Mouse (Mus musculus): ENCODE measurements around the gene Mfsd9. TPM values are rescaled to one million over a fixed set of nuclear protein-coding genes. Genes with fewer than 3 reads are reported as not detected.

The Mfsd9 gene
- total and polyA plus RNA-seq, 3 experiments = not detected

DNA sequence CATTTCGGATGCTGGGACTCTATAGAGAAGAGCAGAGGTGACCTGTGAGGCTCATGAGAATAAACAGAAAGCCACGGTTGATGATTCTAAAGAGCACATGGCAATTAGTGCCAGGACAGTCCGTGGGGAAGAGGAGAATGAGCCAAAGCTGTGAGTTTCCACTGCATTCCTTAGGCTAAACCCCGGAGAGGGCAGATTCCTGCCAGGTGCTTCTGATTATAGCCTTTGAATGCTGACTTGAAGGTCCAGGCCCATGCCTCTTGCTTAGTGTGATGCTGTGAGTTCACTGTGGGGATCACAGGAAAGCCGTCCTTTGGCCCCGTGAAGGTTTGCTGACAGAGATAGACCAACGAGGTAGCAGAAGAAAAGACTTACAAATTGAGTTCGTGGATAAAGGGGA lies 34.4 kb upstream of the Mfsd9 start:
- in situ Hi-C loops (cut with MboI; ENCODE audit: low pct_ligation_motif_present, low pct_unique_long_range_greater_than_20kb, low sequenced_read_pairs) (no loop called here), dilution Hi-C loops (cut with MboI; ENCODE audit: extremely low pct_ligation_motif_present, extremely low pct_unique_long_range_greater_than_20kb, low sequenced_read_pairs) (no loop called here)
- Histone ChIP-seq H3K4me3 (replicated peaks in 1 of 3; ENCODE audit: low read depth in 2 of 3, low read length in 2 of 3, poor library complexity in 1 of 3) (no peak overlapping the region), H3K36me3 (replicated peaks in 1 of 2; ENCODE audit: control insufficient read depth in 1 of 2, insufficient read depth in 1 of 2, low read length in 1 of 2) (no peaks in the 10 kb centered on the region), H3K27me3 (replicated peaks) (no peaks in the 10 kb centered on the region), H3K79me2 (replicated peaks; ENCODE audit: control insufficient read depth, extremely low read depth, insufficient read depth, poor library complexity, severe bottlenecking) (no peaks in the 10 kb centered on the region), H3K27ac (ENCODE audit: insufficient read depth, low read depth) (no peak overlapping the region), H3K9ac (ENCODE audit: insufficient read depth, low read depth) (no peak overlapping the region), H3K4me1 (ENCODE audit: control insufficient read depth in 1 of 2, insufficient read depth in 2 of 2) (no peaks in the 10 kb centered on the region), H3K4me2 (ENCODE audit: insufficient read depth, low read depth, poor library complexity, severe bottlenecking) (no peak overlapping the region), H3K9me3 (replicated peaks; ENCODE audit: low read length) (peaks cover 72% of the 10 kb centered on the region)
- TF ChIP-seq RCOR1 (conservative IDR thresholded peaks at IDR 0.05; ENCODE audit: low read depth, low read length) (no peak), RAD21 (IDR thresholded peaks at IDR 0.05; ENCODE audit: low read depth, low read length) (no peak), HCFC1 (IDR thresholded peaks at IDR 0.05; ENCODE audit: low read depth, low read length) (no peak), MAZ (IDR thresholded peaks at IDR 0.05; ENCODE audit: low read depth, low read length) (no peak), EP300 (IDR thresholded peaks at IDR 0.05; ENCODE audit: low read length) (no peak), ZMIZ1 (IDR thresholded peaks at IDR 0.05; ENCODE audit: low read depth, low read length) (no peak), BHLHE40 (IDR thresholded peaks at IDR 0.05; ENCODE audit: low read depth, low read length) (no peak)
- DNase-seq (ENCODE audit: extremely low read depth) = no peak

DNA sequence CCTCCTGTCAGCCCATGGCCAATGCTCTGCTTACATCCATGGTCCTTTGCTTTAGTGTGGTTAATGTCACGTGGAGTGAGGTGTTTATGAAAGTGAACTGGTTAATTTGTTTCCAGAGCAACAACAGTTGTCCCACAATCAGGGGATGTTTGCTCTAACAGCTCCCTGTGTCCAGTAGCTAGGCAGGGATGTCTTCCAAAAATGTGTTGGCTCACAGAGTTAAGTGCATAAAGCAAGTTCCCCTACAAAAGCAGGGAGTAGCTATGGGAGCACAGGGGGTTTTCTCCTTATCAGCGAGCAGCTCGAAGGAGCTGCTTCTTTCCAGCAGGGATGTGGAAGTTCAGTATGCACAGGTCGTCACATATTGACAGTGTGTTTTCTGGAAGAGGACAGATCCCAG lies 34.0 kb upstream of the Mfsd9 start:
- H3K4me2 ChIP-seq (ENCODE audit: insufficient read depth, low read depth, poor library complexity, severe bottlenecking) = no peak overlapping the region
- in situ Hi-C loops (cut with MboI; ENCODE audit: low pct_ligation_motif_present, low pct_unique_long_range_greater_than_20kb, low sequenced_read_pairs) = no loop called here
- H3K79me2 ChIP-seq (replicated peaks; ENCODE audit: control insufficient read depth, extremely low read depth, insufficient read depth, poor library complexity, severe bottlenecking) = no peaks in the 10 kb centered on the region
- no peaks in the 10 kb centered on the region for H3K36me3 ChIP-seq (replicated peaks in 1 of 2; ENCODE audit: control insufficient read depth in 1 of 2, insufficient read depth in 1 of 2, low read length in 1 of 2)
- DNase-seq (ENCODE audit: extremely low read depth) = no peak
- dilution Hi-C loops (cut with MboI; ENCODE audit: extremely low pct_ligation_motif_present, extremely low pct_unique_long_range_greater_than_20kb, low sequenced_read_pairs) = no loop called here
- no peak overlapping the region for H3K27ac ChIP-seq (ENCODE audit: insufficient read depth, low read depth)
- H3K9ac ChIP-seq (ENCODE audit: insufficient read depth, low read depth) = no peak overlapping the region
- TF ChIP-seq CHD2 (IDR thresholded peaks at IDR 0.05; ENCODE audit: low read length) (no peak), ETS1 (conservative IDR thresholded peaks at IDR 0.05; ENCODE audit: low read depth, low read length) (no peak)
- no peaks in the 10 kb centered on the region for H3K4me1 ChIP-seq (ENCODE audit: control insufficient read depth in 1 of 2, insufficient read depth in 2 of 2)
- H3K9me3 ChIP-seq (replicated peaks; ENCODE audit: low read length) = peaks cover 71% of the 10 kb centered on the region
- H3K4me3 ChIP-seq (replicated peaks in 1 of 3; ENCODE audit: low read depth in 2 of 3, low read length in 2 of 3, poor library complexity in 1 of 3) = no peak overlapping the region
- H3K27me3 ChIP-seq (replicated peaks) = no peaks in the 10 kb centered on the region

- TF ChIP-seq GABPA (IDR thresholded peaks at IDR 0.05; ENCODE audit: insufficient replicate concordance, low read depth, low read length) (no peak), MXI1 (IDR thresholded peaks at IDR 0.05; ENCODE audit: low read depth, low read length) (no peak), MAX (IDR thresholded peaks at IDR 0.05; ENCODE audit: low read length) (no peak), KAT2A (IDR thresholded peaks at IDR 0.05; ENCODE audit: insufficient replicate concordance, low read length) (no peak), MAFK (IDR thresholded peaks at IDR 0.05; ENCODE audit: insufficient replicate concordance, low read length) (no peak), MEF2A (IDR thresholded peaks at IDR 0.05; ENCODE audit: borderline replicate concordance, low read depth, low read length) (no peak), HCFC1 (IDR thresholded peaks at IDR 0.05; ENCODE audit: low read depth, low read length) (no peak), SIN3A (IDR thresholded peaks at IDR 0.05; ENCODE audit: low read length) (no peak), NELFE (IDR thresholded peaks at IDR 0.05; ENCODE audit: low read depth, low read length) (no peak), JUN (IDR thresholded peaks at IDR 0.05; ENCODE audit: insufficient read depth, low read depth, low read length) (no peak), PAX5 (IDR thresholded peaks at IDR 0.05; ENCODE audit: low read length) (no peak), ZKSCAN1 (IDR thresholded peaks at IDR 0.05; ENCODE audit: borderline replicate concordance, low read depth, low read length) (no peak)
- Histone ChIP-seq H3K4me2 (ENCODE audit: insufficient read depth, low read depth, poor library complexity, severe bottlenecking) (no peak overlapping the region), H3K4me1 (ENCODE audit: control insufficient read depth in 1 of 2, insufficient read depth in 2 of 2) (no peaks in the 10 kb centered on the region), H3K4me3 (replicated peaks in 1 of 3; ENCODE audit: low read depth in 2 of 3, low read length in 2 of 3, poor library complexity in 1 of 3) (no peak overlapping the region), H3K36me3 (replicated peaks in 1 of 2; ENCODE audit: control insufficient read depth in 1 of 2, insufficient read depth in 1 of 2, low read length in 1 of 2) (no peaks in the 10 kb centered on the region), H3K27ac (ENCODE audit: insufficient read depth, low read depth) (no peak overlapping the region), H3K9ac (ENCODE audit: insufficient read depth, low read depth) (no peak overlapping the region), H3K79me2 (replicated peaks; ENCODE audit: control insufficient read depth, extremely low read depth, insufficient read depth, poor library complexity, severe bottlenecking) (no peaks in the 10 kb centered on the region), H3K27me3 (replicated peaks) (no peaks in the 10 kb centered on the region), H3K9me3 (replicated peaks; ENCODE audit: low read length) (peaks cover 54% of the 10 kb centered on the region)
- in situ Hi-C loops (cut with MboI; ENCODE audit: low pct_ligation_motif_present, low pct_unique_long_range_greater_than_20kb, low sequenced_read_pairs) (no loop called here), dilution Hi-C loops (cut with MboI; ENCODE audit: extremely low pct_ligation_motif_present, extremely low pct_unique_long_range_greater_than_20kb, low sequenced_read_pairs) (no loop called here)
- DNase-seq (ENCODE audit: extremely low read depth) = no peak
Measured at GRCm38 (mm10) chr1:40815071-40815845, 24.8 kb upstream of the Mfsd9 start.
